ENCODE assay signal across 14 mouse cellular contexts in the genomic region with DNA sequence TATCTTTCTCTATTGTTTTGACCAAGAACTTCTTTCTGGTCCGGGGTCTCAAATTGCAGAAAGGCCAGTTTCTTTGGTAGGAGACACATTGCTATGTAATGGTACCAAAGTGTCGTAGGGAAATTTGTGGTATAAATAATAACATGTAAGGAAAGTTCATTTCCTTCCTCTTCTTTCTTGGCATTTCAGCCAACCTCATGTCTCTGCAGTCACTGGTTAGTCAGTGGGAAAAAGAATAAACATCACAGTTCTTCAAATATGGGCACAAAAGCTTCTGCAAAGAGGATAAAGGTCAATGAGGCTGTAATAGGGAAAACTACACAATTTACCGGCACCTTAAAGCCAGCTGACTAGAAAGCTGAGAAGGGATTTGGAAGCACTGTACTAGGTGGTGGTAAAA.
"Had no signal": no experiment of that assay in that cellular context is flagged by ENCODE, and none has a peak within 500 bp of the region (broad histone marks: within the 10 kb centered on the region; RNA-seq: fewer than 3 reads in every experiment).

No protein-coding gene starts in this region.

- H3K4me1 ChIP-seq: limb, embryonic 10.5 days; midbrain, embryonic 10.5 days; neural tube, embryonic 12.5 days had no signal

- H3K27me3 ChIP-seq: neural tube, embryonic 12.5 days had no signal

- H3K9ac ChIP-seq: liver, embryonic 14.5 days; lung, embryonic 14.5 days; neural tube, embryonic 12.5 days had no signal

- H3K27ac ChIP-seq: left cerebral cortex, adult 2 months; limb, embryonic 10.5 days; liver, embryonic 14.5 days; midbrain, embryonic 10.5 days; neural tube, embryonic 12.5 days; stomach, postnatal 0 days had no signal

- H3K4me3 ChIP-seq: left cerebral cortex, adult 2 months; limb, embryonic 10.5 days; midbrain, embryonic 10.5 days; neural tube, embryonic 12.5 days had no signal

- ATAC-seq: inflammation-experienced regulatory T-cells, adult 6 months; intestine, postnatal 0 days had no signal

- H3K9me3 ChIP-seq: limb, embryonic 10.5 days; midbrain, embryonic 10.5 days; neural tube, embryonic 12.5 days had no signal

- H3K36me3 ChIP-seq: limb, embryonic 10.5 days; midbrain, embryonic 10.5 days; neural tube, embryonic 12.5 days had no signal

- H3K4me2 ChIP-seq: lung, embryonic 14.5 days; neural tube, embryonic 12.5 days had no signal

- DNase-seq: kidney, adult 8-10 months; kidney, postnatal 25 days; lung, embryonic 14.5 days; midbrain, embryonic 14.5 days; right cerebral cortex, postnatal 14 days; thymus, postnatal 4 days had no signal
